Mouse (Mus musculus): ENCODE data around the gene Fxr2. TPM values are rescaled to one million over a fixed set of nuclear protein-coding genes. Genes with fewer than 3 reads are reported as not detected.

The Fxr2 gene
- polyA plus RNA-seq, 1 experiment from 2014 or later = 58.4 TPM

GRCm38 (mm10) chr11:69633128-69633866 is 507 bp downstream of the Fxr2 start:
- peak overlapping the region; percentile 69 for H3K4me3 ChIP-seq
- H3K4me1 ChIP-seq = peaks cover 23% of the 10 kb centered on the region
- peaks cover 6% of the 10 kb centered on the region for H3K36me3 ChIP-seq
- WGBS = under 1% methylated on average over 45 of the region's 50 CpGs
- no peaks in the 10 kb centered on the region for H3K27me3 ChIP-seq
- peak overlapping the region; percentile 78 for H3K4me2 ChIP-seq (replicated peaks)
- H3K9me3 ChIP-seq = no peaks in the 10 kb centered on the region
- peak; percentile 29; the same call in 1 of the 2 replicates for ATAC-seq (ENCODE audit: insufficient number of reproducible peaks, insufficient read depth, low FRiP score, low TSS enrichment)
- H3K27ac ChIP-seq = peak overlapping the region; percentile 96
- peak overlapping the region; percentile 90 for H3K9ac ChIP-seq

GRCm38 (mm10) chr11:69635471-69635870 is 2.7 kb downstream of the Fxr2 start:
- 90% methylated on average over 3 of the region's 3 CpGs for WGBS
- no peaks in the 10 kb centered on the region for H3K27me3 ChIP-seq
- H3K36me3 ChIP-seq = peaks cover 22% of the 10 kb centered on the region
- no peak overlapping the region for H3K9ac ChIP-seq
- H3K4me1 ChIP-seq = peaks cover 23% of the 10 kb centered on the region
- no peak for ATAC-seq (ENCODE audit: insufficient number of reproducible peaks, insufficient read depth, low FRiP score, low TSS enrichment)
- no peaks in the 10 kb centered on the region for H3K9me3 ChIP-seq
- H3K4me2 ChIP-seq (replicated peaks) = peak overlapping the region; percentile 78
- H3K27ac ChIP-seq = no peak overlapping the region
- no peak overlapping the region for H3K4me3 ChIP-seq

GRCm38 (mm10) chr11:69645860-69646259 is 13.1 kb downstream of the Fxr2 start:
- Histone ChIP-seq H3K36me3 (peaks cover 95% of the 10 kb centered on the region), H3K4me3 (no peak overlapping the region), H3K9ac (no peak overlapping the region)

GRCm38 (mm10) chr11:69653399-69653798 is 20.6 kb downstream of the Fxr2 start:
- H3K36me3 ChIP-seq = peaks cover 82% of the 10 kb centered on the region
- no peak overlapping the region for H3K4me3 ChIP-seq
- peak overlapping the region; percentile 30; the same call in 1 of the 2 replicates for H3K27ac ChIP-seq
- no peak for ATAC-seq (ENCODE audit: insufficient number of reproducible peaks, insufficient read depth, low FRiP score, low TSS enrichment)
- no peaks in the 10 kb centered on the region for H3K9me3 ChIP-seq
- H3K9ac ChIP-seq = 0 out of 2 replicates have a peak overlapping the region, but pooled peaks have one; percentile 7
- H3K4me1 ChIP-seq = peaks cover 29% of the 10 kb centered on the region
- 54% methylated on average over 5 of the region's 5 CpGs for WGBS
- no peak overlapping the region for H3K4me2 ChIP-seq (replicated peaks)
- H3K27me3 ChIP-seq = no peaks in the 10 kb centered on the region

More at GRCm38 (mm10) chr11:69645860-69646259, 13.1 kb downstream of the Fxr2 start:
- Histone ChIP-seq H3K27me3 (no peaks in the 10 kb centered on the region), H3K4me2 (replicated peaks) (no peak overlapping the region), H3K4me1 (no peaks in the 10 kb centered on the region), H3K9me3 (no peaks in the 10 kb centered on the region), H3K27ac (no peak overlapping the region)
- WGBS = 92% methylated on average over 5 of the region's 5 CpGs
- no peak for ATAC-seq (ENCODE audit: insufficient number of reproducible peaks, insufficient read depth, low FRiP score, low TSS enrichment)

GRCm38 (mm10) chr11:69654760-69655159 is 22.0 kb downstream of the Fxr2 start:
- Histone ChIP-seq H3K36me3 (peaks cover 81% of the 10 kb centered on the region), H3K4me2 (replicated peaks) (0 out of 2 replicates have a peak overlapping the region, but pooled peaks have one; percentile 8), H3K4me1 (peaks cover 29% of the 10 kb centered on the region), H3K27me3 (no peaks in the 10 kb centered on the region), H3K27ac (peak overlapping the region; percentile 72), H3K9me3 (no peaks in the 10 kb centered on the region), H3K9ac (peak overlapping the region; percentile 2; the same call in 1 of the 2 replicates), H3K4me3 (no peak overlapping the region)
- ATAC-seq (ENCODE audit: insufficient number of reproducible peaks, insufficient read depth, low FRiP score, low TSS enrichment) = no peak
- WGBS = 28% methylated on average over 9 of the region's 9 CpGs

- peaks cover 29% of the 10 kb centered on the region for H3K4me1 ChIP-seq
- ATAC-seq (ENCODE audit: insufficient number of reproducible peaks, insufficient read depth, low FRiP score, low TSS enrichment) = peak; percentile 18; the same call in 1 of the 2 replicates
- H3K36me3 ChIP-seq = peaks cover 76% of the 10 kb centered on the region
- peak within 1 kb of the TSS; percentile 12; the same call in 1 of the 2 replicates for H3K4me3 ChIP-seq
- H3K9ac ChIP-seq = peak within 1 kb of the TSS; percentile 42; the same call in 1 of the 2 replicates
- no peaks in the 10 kb centered on the region for H3K9me3 ChIP-seq
- 19% methylated on average over 34 of the region's 34 CpGs for whole genome bisulfite sequencing
- H3K4me2 ChIP-seq (replicated peaks) = 0 out of 2 replicates have a peak within 1 kb of the TSS, but pooled peaks have one; percentile 8
- H3K27ac ChIP-seq = peak within 1 kb of the TSS; percentile 72
- H3K27me3 ChIP-seq = no peaks in the 10 kb centered on the region
Measured at GRCm38 (mm10) chr11:69655264-69656064, 22.7 kb downstream of the Fxr2 start, which contains the start of gene Sox15. TSS of gene Sox15 (plus strand) at chr11:69655314.

- H3K4me2 ChIP-seq (replicated peaks) = 0 out of 2 replicates have a peak overlapping the region, but pooled peaks have one; percentile 8
- no peak for ATAC-seq (ENCODE audit: insufficient number of reproducible peaks, insufficient read depth, low FRiP score, low TSS enrichment)
- no peak overlapping the region for H3K27ac ChIP-seq
- 63% methylated on average over 5 of the region's 5 CpGs for WGBS
- H3K9me3 ChIP-seq = no peaks in the 10 kb centered on the region
- H3K4me1 ChIP-seq = peaks cover 32% of the 10 kb centered on the region
- peaks cover 70% of the 10 kb centered on the region for H3K36me3 ChIP-seq
- H3K9ac ChIP-seq = no peak overlapping the region
- no peaks in the 10 kb centered on the region for H3K27me3 ChIP-seq
- no peak overlapping the region for H3K4me3 ChIP-seq
Measured at GRCm38 (mm10) chr11:69656065-69656455, 23.3 kb downstream of the Fxr2 start.

GRCm38 (mm10) chr11:69656617-69657461 is 24.0 kb downstream of the Fxr2 start:
- H3K4me1 ChIP-seq = peaks cover 39% of the 10 kb centered on the region
- H3K4me3 ChIP-seq = 0 out of 2 replicates have a peak overlapping the region, but pooled peaks have one; percentile 7
- WGBS = 76% methylated on average over 10 of the region's 10 CpGs
- H3K9me3 ChIP-seq = no peaks in the 10 kb centered on the region
- H3K27me3 ChIP-seq = no peaks in the 10 kb centered on the region
- no peak overlapping the region for H3K9ac ChIP-seq
- H3K36me3 ChIP-seq = peaks cover 63% of the 10 kb centered on the region
- no peak for ATAC-seq (ENCODE audit: insufficient number of reproducible peaks, insufficient read depth, low FRiP score, low TSS enrichment)
- peak overlapping the region; percentile 73 for H3K27ac ChIP-seq
- H3K4me2 ChIP-seq (replicated peaks) = no peak overlapping the region

- Histone ChIP-seq H3K4me3 (no peak overlapping the region), H3K9ac (0 out of 2 replicates have a peak overlapping the region, but pooled peaks have one; percentile 0), H3K36me3 (peaks cover 57% of the 10 kb centered on the region), H3K9me3 (no peaks in the 10 kb centered on the region), H3K4me2 (replicated peaks) (no peak overlapping the region), H3K27me3 (no peaks in the 10 kb centered on the region), H3K4me1 (peaks cover 39% of the 10 kb centered on the region), H3K27ac (peak overlapping the region; percentile 41; the same call in 1 of the 2 replicates)
- WGBS = 83% methylated on average over 15 of the region's 15 CpGs
- no peak for ATAC-seq (ENCODE audit: insufficient number of reproducible peaks, insufficient read depth, low FRiP score, low TSS enrichment)
Measured at GRCm38 (mm10) chr11:69657462-69657881, 24.7 kb downstream of the Fxr2 start.

GRCm38 (mm10) chr11:69661221-69661881 is 28.6 kb downstream of the Fxr2 start:
- Histone ChIP-seq H3K4me3 (peak overlapping the region; percentile 52), H3K4me1 (peaks cover 23% of the 10 kb centered on the region), H3K27me3 (no peaks in the 10 kb centered on the region), H3K36me3 (peaks cover 62% of the 10 kb centered on the region), H3K9me3 (no peaks in the 10 kb centered on the region), H3K9ac (peak overlapping the region; percentile 72; the same call in 1 of the 2 replicates), H3K4me2 (replicated peaks) (peak overlapping the region; percentile 55), H3K27ac (peak overlapping the region; percentile 96)
- 81% methylated on average over 3 of the region's 3 CpGs for WGBS
- no peak for ATAC-seq (ENCODE audit: insufficient number of reproducible peaks, insufficient read depth, low FRiP score, low TSS enrichment)

All from embryonic facial prominence, embryonic 12.5 days (tissue).